Mouse (Mus musculus) adrenal gland, adult (tissue): ENCODE data around the gene Sqstm1.
A peak's percentile ranks its signal among the peaks of the same experiment; 100 is the strongest.

Experiments
- DNase-seq, 2 experiments: peaks; one replicate each; pipeline ENCODE4 v3.0.0; 2022 to 2023; ENCODE audit warnings: low spot score in 1 of 2; ENCODE audit not compliant: inconsistent age in 2 of 2

Sqstm1 gene

GRCm38 (mm10) chr11:50230481-50231304 lies 20.1 kb upstream of the Sqstm1 start:
- DNase-seq: peak in 1 of 2 experiments; percentile 52

- DNase-seq: peak; percentile 80 to 92
These were observed 18.8 kb upstream of the Sqstm1 start for GRCm38 (mm10) chr11:50229252-50229910.

DNA sequence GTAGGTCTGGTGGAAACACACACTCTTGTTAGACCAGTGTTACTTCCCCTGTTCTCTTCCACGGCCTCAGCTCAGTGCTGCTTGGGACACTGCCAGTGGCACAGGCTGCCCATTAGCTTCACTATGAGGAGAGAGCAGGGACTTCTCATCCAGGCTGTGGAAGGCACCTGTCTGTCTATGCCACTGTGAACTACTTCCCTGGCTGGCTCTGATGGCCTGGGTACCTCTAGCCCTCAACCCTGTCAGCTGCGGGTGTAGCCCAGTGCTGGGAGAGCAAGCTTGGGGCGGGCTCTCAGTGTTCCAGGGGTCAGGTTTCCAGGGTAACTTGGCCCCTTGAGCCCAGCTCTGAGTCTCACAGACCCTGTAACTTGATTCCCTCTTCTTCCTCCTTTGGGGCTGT lies 18.1 kb upstream of the Sqstm1 start:
- peak in 1 of 2 experiments; percentile 74 for DNase-seq

DNA sequence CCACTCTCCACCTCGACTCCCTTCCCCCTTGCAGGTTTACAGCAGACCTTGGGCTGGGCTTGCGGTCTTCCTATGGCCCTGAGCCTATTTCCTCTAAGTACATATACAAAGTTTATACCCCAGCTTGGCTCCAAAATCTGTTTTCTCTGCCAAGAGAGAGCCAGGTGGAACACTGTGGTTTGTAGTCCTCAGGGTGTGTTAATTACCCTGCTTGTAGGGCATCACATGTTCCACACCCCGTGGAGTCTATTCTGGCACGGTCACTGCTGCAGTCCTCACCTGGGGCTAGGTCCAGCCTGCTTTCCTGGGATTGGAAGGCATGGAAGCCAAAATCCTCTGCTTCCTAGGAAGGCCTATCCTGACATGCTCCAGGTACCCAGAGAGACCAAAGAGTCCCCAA lies 17.1 kb upstream of the Sqstm1 start:
- DNase-seq: peak in 1 of 2 experiments; percentile 42

GRCm38 (mm10) chr11:50227226-50227625 lies 16.6 kb upstream of the Sqstm1 start:
- peak in 1 of 2 experiments; percentile 70 for DNase-seq

- no peak for DNase-seq
These were observed 15.8 kb upstream of the Sqstm1 start for GRCm38 (mm10) chr11:50226406-50226805.

- DNase-seq: peak; percentile 71 to 88
These were observed 15.2 kb upstream of the Sqstm1 start for GRCm38 (mm10) chr11:50225611-50226378.

GRCm38 (mm10) chr11:50224671-50225530 lies 14.3 kb upstream of the Sqstm1 start:
- peak; percentile 93 to 97 for DNase-seq

DNA sequence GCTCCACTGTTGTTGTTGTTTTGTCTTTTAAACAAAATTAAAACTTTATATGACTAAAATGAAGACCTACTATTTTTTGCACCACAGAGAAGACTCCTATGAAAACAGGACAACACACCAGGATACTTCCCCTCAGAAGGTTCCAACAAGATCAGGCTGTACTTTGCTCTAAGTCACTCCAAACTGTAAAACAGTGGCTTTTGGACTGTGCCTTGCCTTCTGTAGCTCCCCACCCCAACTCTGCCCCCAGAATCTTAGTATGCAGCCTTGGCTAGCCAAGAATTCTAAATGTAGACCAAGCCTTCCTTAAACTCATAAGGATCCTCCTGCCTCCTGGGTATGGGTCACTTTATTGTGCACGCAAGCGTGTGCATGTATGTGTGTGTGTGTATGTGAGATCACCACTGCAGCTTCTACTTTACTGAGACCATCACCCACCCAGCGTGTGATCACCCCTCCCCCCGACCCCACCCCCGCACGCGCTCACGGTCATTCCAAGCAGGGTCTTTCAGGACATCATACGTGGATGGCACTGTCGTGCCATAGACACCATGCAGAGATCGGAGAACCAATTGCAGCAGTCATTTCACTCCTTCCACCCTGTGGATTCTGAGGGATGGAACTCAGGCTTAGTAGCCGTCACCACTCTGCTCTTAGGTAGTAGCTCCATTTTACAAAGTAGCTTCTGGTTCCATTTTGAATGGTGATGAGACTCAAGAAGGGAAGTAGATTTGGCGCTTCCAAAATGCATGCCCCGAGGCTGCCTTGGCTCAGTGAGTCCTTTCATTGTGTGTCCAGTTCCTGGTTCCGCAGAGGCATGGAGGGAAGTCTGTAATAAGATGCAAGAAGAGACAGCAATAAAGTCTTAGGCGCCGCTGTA lies 13.4 kb upstream of the Sqstm1 start:
- DNase-seq: no peak

GRCm38 (mm10) chr11:50222559-50223276 lies 12.1 kb upstream of the Sqstm1 start:
- peak in 1 of 2 experiments; percentile 73 for DNase-seq

GRCm38 (mm10) chr11:50219833-50220232 lies 9.2 kb upstream of the Sqstm1 start:
- DNase-seq: no peak

- DNase-seq: peak in 1 of 2 experiments; percentile 85
These were observed 7.2 kb upstream of the Sqstm1 start for GRCm38 (mm10) chr11:50217811-50218210.

DNA sequence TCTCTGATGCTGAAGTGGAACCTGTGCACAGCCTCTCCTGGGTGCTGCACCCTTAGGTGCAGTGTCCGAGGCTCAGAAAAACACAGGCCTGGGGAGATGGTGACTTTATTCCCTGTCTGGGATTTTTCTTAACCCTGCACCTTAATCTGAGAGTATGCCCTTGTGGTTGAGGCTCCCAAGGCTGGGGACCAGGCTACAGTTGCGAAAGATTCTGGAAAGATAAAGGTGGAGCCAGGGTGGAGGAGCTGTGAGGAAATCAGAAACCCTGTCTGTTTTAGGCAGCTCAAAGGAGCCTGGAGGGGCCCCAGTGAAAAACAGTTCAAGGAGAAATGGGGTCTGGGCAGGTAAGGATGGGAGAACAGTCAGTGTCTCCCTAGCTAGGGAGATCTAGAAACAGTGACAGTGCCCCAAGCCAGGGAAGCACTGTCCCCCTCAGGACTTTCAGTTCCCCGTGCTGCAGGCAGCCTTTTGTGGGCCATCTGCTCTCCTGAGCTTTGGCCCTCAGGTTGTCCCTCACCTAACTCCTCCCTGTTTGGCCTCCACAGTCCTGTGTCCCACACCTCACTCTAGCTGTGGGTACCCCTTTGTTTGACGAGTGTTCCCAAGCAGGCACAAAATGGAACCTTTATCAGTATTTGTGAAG lies 6.2 kb upstream of the Sqstm1 start:
- DNase-seq: peak in 1 of 2 experiments; percentile 90

DNA sequence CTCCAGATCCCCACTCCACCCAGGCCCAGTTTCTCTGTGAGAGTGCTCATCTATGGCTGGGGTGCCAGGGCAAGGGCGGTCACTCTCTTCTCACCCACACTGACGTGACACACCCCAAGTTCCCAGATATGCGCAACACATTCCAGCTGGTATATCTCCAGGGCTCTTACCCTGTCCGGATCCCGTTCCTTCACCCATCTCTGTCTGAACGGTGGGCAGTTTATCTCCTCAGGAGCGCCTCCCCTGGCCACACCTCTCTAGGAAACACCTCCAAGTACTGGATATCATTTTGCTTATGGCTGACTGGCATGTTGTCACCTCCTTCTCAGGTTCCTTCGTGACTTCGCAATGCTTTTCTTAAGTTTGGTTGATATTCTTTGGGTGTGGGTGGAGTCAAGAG lies 5.0 kb upstream of the Sqstm1 start:
- DNase-seq: no peak

GRCm38 (mm10) chr11:50214631-50215030 lies 4.0 kb upstream of the Sqstm1 start:
- no peak for DNase-seq

- peak; percentile 96 to 99 for DNase-seq
These were observed 2.5 kb upstream of the Sqstm1 start for GRCm38 (mm10) chr11:50212848-50213758.

DNA sequence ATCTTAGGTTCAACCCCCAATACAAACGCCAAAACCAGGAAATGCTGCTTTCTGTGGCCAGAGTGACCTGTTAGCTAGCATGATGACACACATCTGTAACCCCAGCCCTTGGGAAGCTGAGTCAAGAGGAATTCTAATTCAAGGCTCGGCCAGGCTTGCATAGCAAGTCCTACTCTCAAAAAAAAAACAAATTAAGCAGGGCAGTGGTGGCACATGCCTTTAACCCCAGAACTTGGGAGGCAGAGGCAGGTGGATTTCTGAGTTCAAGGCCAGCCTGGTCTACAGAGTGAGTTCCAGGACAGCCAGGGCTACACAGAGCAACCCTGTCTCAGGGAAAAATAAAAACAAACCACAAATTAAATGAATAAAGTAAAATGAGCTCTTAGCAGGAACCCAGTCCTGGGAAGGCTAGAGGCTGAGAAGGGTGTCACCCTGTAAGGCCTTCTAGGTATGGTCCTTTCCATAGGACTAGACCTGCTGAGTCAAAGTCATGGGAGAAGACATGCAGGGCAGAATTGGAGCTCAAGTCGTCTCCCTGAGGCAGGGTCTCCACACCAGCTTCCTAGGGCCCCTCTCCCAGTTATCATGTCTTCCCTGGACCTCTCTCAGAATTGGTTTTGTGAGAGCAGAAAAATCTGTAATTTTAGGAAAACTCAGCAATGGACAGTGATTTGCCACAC lies 1.6 kb upstream of the Sqstm1 start:
- peak in 1 of 2 experiments; percentile 81 for DNase-seq
